Mouse (Mus musculus): ENCODE measurements around the gene Scn2a.

The Scn2a gene

GRCm38 (mm10) chr2:65620556-65621166 lies at the start of gene Scn2a:
Scn2a (plus strand) TSS chr2:65620771.
- no peak for DNase-seq (ENCODE audit: low read depth, low spot score)

- DNase-seq (ENCODE audit: low read depth, low spot score): no peak
Measured at GRCm38 (mm10) chr2:65587679-65588078, 32.9 kb upstream of the Scn2a start.

GRCm38 (mm10) chr2:65607813-65608212 lies 12.8 kb upstream of the Scn2a start:
- DNase-seq (ENCODE audit: low read depth, low spot score): no peak

GRCm38 (mm10) chr2:65611887-65612286 lies 8.7 kb upstream of the Scn2a start:
- no peak for DNase-seq (ENCODE audit: low read depth, low spot score)

- no peak for DNase-seq (ENCODE audit: low read depth, low spot score)
Measured at GRCm38 (mm10) chr2:65619781-65620180, 790 bp upstream of the Scn2a start.

GRCm38 (mm10) chr2:65621254-65621653 lies 683 bp downstream of the Scn2a start:
- DNase-seq (ENCODE audit: low read depth, low spot score): no peak

- DNase-seq (ENCODE audit: low read depth, low spot score): no peak
Measured at GRCm38 (mm10) chr2:65621838-65622237, 1.3 kb downstream of the Scn2a start.

- no peak for DNase-seq (ENCODE audit: low read depth, low spot score)
Measured at GRCm38 (mm10) chr2:65652636-65653035, 32.1 kb downstream of the Scn2a start.

- DNase-seq (ENCODE audit: low read depth, low spot score): no peak
Measured at GRCm38 (mm10) chr2:65657031-65657430, 36.5 kb downstream of the Scn2a start.

GRCm38 (mm10) chr2:65658430-65658829 lies 37.9 kb downstream of the Scn2a start:
- DNase-seq (ENCODE audit: low read depth, low spot score): no peak

GRCm38 (mm10) chr2:65663892-65664291 lies 43.3 kb downstream of the Scn2a start:
- no peak for DNase-seq (ENCODE audit: low read depth, low spot score)

- no peak for DNase-seq (ENCODE audit: low read depth, low spot score)
Measured at GRCm38 (mm10) chr2:65664481-65664880, 43.9 kb downstream of the Scn2a start.

GRCm38 (mm10) chr2:65665180-65665579 lies 44.6 kb downstream of the Scn2a start:
- DNase-seq (ENCODE audit: low read depth, low spot score): no peak

- DNase-seq (ENCODE audit: low read depth, low spot score): no peak
Measured at GRCm38 (mm10) chr2:65667590-65668436, 47.2 kb downstream of the Scn2a start.

GRCm38 (mm10) chr2:65668437-65669135 lies 48.0 kb downstream of the Scn2a start:
- DNase-seq (ENCODE audit: low read depth, low spot score): no peak

GRCm38 (mm10) chr2:65669561-65669960 lies 49.0 kb downstream of the Scn2a start:
- no peak for DNase-seq (ENCODE audit: low read depth, low spot score)

- no peak for DNase-seq (ENCODE audit: low read depth, low spot score)
Measured at GRCm38 (mm10) chr2:65670153-65670817, 49.7 kb downstream of the Scn2a start.

- no peak for DNase-seq (ENCODE audit: low read depth, low spot score)
Measured at GRCm38 (mm10) chr2:65679621-65680020, 59.0 kb downstream of the Scn2a start.

GRCm38 (mm10) chr2:65685151-65685550 lies 64.6 kb downstream of the Scn2a start:
- DNase-seq (ENCODE audit: low read depth, low spot score): no peak

GRCm38 (mm10) chr2:65690456-65691184 lies 70.0 kb downstream of the Scn2a start:
- DNase-seq (ENCODE audit: low read depth, low spot score): no peak

GRCm38 (mm10) chr2:65694485-65694884 lies 73.9 kb downstream of the Scn2a start:
- DNase-seq (ENCODE audit: low read depth, low spot score): no peak
